Mouse (Mus musculus) liver, adult 2 months (tissue): ENCODE results near the gene Hspa1l.
A peak's percentile ranks its signal among the peaks of the same experiment; 100 is the strongest.
"Not testable (repeated sequence)": the region's sequence is repeated elsewhere in the genome, so short reads cannot be mapped to it uniquely, and the experiment has no call there.

Experiments used
- CTCF ChIP-seq: fragments of 200-500 bp; IDR thresholded peaks from 2 replicates; pipeline ENCODE4 v1.5.1; 2011; ENCODE audit warnings: low read depth, low read length, control low read depth
- POLR2A ChIP-seq: fragments of 200-500 bp; IDR thresholded peaks from 2 replicates; pipeline ENCODE4 v1.6.1; 2011; ENCODE audit warnings: low read length, control low read depth; ENCODE audit not compliant: insufficient read depth; ENCODE audit errors: extremely low read depth

DNA sequence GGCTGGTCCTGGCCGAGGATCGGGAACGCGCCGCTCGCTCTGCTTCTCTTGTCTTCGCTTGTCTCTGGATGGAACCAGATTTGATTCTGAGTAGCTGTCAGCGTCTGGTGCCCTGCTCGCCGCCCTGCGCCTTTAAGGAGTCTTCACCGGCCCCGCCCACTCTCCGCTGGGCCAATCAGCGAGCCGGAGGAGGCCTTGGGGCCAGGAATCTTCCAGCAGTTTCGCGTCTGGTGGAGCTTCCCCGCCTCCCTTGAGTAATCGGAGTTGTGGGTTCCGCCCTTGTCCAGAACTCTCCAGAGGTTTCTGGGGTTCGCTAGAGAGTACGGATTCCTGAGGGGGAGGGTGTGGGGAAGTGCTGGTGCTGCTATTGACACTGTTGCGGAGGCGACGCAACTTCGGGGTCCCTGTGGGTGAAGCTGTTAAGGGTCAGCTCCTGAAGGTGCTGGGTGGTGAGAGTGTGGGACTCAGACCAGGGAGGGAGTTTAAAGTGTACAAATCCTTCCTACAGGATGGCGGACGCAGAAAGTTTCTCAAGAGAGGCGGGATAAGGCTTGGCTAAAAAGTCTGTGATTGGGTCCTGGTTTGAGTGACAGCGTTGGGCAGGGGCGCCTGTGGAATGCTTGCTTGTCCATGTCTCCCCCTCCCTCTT, 13.2 kb upstream of the Hspa1l start, which contains the start of gene Hspa1b:
- TF ChIP-seq CTCF: not testable (repeated sequence)
- peak; percentile 53; the same call in 1 of the 2 replicates for TF ChIP-seq POLR2A
